36 mouse cellular contexts compared by ENCODE assay signal in genomic region chr4:62199923-62200529, GRCm38 (mm10). TPM values are rescaled to one million over a fixed set of nuclear protein-coding genes. Genes with fewer than 3 reads are reported as not detected.
DNase-seq lines count a peak whose midpoint lies in the region; ATAC-seq and TF ChIP-seq lines count a peak whose summit lies in the region.
"Had no signal": no experiment of that assay in that cellular context is flagged by ENCODE, and none has a peak within 500 bp of the region (broad histone marks: within the 10 kb centered on the region; RNA-seq: fewer than 3 reads in every experiment).

No protein-coding gene starts in this region.

- WGBS in liver, embryonic 13.5 days (ENCODE audit: insufficient replicate concordance): 35% methylated on average over 7 of the region's 7 CpGs
- WGBS in liver, postnatal 0 days (ENCODE audit: insufficient replicate concordance): 81% methylated on average over 7 of the region's 7 CpGs
- WGBS in intestine, postnatal 0 days: 53% methylated on average over 7 of the region's 7 CpGs
- whole genome bisulfite sequencing in kidney, adult 2 months: 75% methylated on average over 7 of the region's 7 CpGs

- no peak overlapping the region for H3K4me3 ChIP-seq in liver, embryonic 13.5 days (replicated peaks)
- no peak overlapping the region for H3K4me3 ChIP-seq in liver, postnatal 0 days (ENCODE audit: low read depth, low read length)
- no peak overlapping the region for H3K4me3 ChIP-seq in intestine, postnatal 0 days (ENCODE audit: low read depth, low read length)
- H3K4me3 ChIP-seq in kidney, adult 2 months (ENCODE audit: insufficient read depth, low read depth, low read length): no peak overlapping the region
- H3K4me3 ChIP-seq: embryonic facial prominence, embryonic 12.5 days; limb, embryonic 10.5 days; limb, embryonic 15.5 days; midbrain, embryonic 13.5 days; neural tube, embryonic 13.5 days had no signal

- H3K9ac ChIP-seq in liver, embryonic 13.5 days: no peak overlapping the region
- no peak overlapping the region for H3K9ac ChIP-seq in liver, postnatal 0 days (replicated peaks)
- H3K9ac ChIP-seq in intestine, postnatal 0 days (ENCODE audit: low read depth, low read length): no peak overlapping the region
- H3K9ac ChIP-seq: embryonic facial prominence, embryonic 12.5 days; hindbrain, embryonic 14.5 days; limb, embryonic 15.5 days; midbrain, embryonic 13.5 days; neural tube, embryonic 13.5 days had no signal

- H3K27ac ChIP-seq in liver, embryonic 13.5 days: no peak overlapping the region
- H3K27ac ChIP-seq in liver, postnatal 0 days (ENCODE audit: low read depth): no peak overlapping the region
- no peak overlapping the region for H3K27ac ChIP-seq in intestine, postnatal 0 days (ENCODE audit: low read depth, low read length)
- no peak overlapping the region for H3K27ac ChIP-seq in kidney, adult 2 months (ENCODE audit: insufficient read depth, low read depth, low read length)
- H3K27ac ChIP-seq: embryonic facial prominence, embryonic 12.5 days; hindbrain, embryonic 14.5 days; limb, embryonic 10.5 days; limb, embryonic 15.5 days; midbrain, embryonic 13.5 days; neural tube, embryonic 13.5 days had no signal

- no peak for TF ChIP-seq POLR2A in kidney, adult 2 months (IDR thresholded peaks at IDR 0.05; ENCODE audit: low read depth, low read length)

- H3K9me3 ChIP-seq in liver, embryonic 13.5 days (replicated peaks): no peaks in the 10 kb centered on the region
- peaks cover 6% of the 10 kb centered on the region; the same call in 1 of the 2 replicates for H3K9me3 ChIP-seq in liver, postnatal 0 days (ENCODE audit: low read length)
- H3K9me3 ChIP-seq in intestine, postnatal 0 days (ENCODE audit: control insufficient read depth): no peaks in the 10 kb centered on the region
- H3K9me3 ChIP-seq: limb, embryonic 10.5 days; limb, embryonic 15.5 days had no signal

- peak; percentile 2 for DNase-seq in liver, embryonic 13.5 days
- no peak for DNase-seq in liver, postnatal 0 days
- peak; percentile 36 for DNase-seq in 3T3-L1 (ENCODE audit: low read depth, low spot score)
- DNase-seq in MN1 (ENCODE audit: low spot score): peak; percentile 38
- DNase-seq in kidney, adult 2 months: no peak
- DNase-seq in lung, postnatal 4 days: no peak
- no peak for DNase-seq in embryo, embryonic 10.5 days (ENCODE audit: low spot score)
- DNase-seq: adrenal gland, postnatal 10 days; cerebellum, adult 9-10 months; cerebellum, postnatal 36 days; embryo, embryonic 11 days; gastrocnemius, postnatal 25 days; heart, adult 18-20 months; kidney, adult 9 months; kidney, postnatal 10 days; layer of hippocampus, postnatal 36 days; lung, postnatal 36 days; right cerebral cortex, postnatal 14 days had no signal

- no peak for TF ChIP-seq CTCF in liver, postnatal 0 days (IDR thresholded peaks at IDR 0.05; ENCODE audit: low read depth)
- TF ChIP-seq CTCF in intestine, postnatal 0 days (IDR thresholded peaks at IDR 0.05; ENCODE audit: low read depth): no peak
- TF ChIP-seq CTCF in kidney, adult 2 months (conservative IDR thresholded peaks at IDR 0.05; ENCODE audit: insufficient read depth, insufficient read length, low read depth, low read length): no peak

- no peak for ATAC-seq in liver, embryonic 13.5 days (ENCODE audit: low read depth)
- ATAC-seq in liver, postnatal 0 days: no peak
- ATAC-seq in intestine, postnatal 0 days: peak; percentile 85
- ATAC-seq: activated CD4-positive, CD25-positive, alpha-beta regulatory T cell, adult 4 months; forebrain, embryonic 14.5 days; midbrain, embryonic 13.5 days had no signal

- no peaks in the 10 kb centered on the region for H3K4me1 ChIP-seq in liver, embryonic 13.5 days (replicated peaks)
- H3K4me1 ChIP-seq in liver, postnatal 0 days (ENCODE audit: insufficient read depth): no peaks in the 10 kb centered on the region
- H3K4me1 ChIP-seq in intestine, postnatal 0 days (replicated peaks; ENCODE audit: control insufficient read depth, insufficient read depth, low read length): no peaks in the 10 kb centered on the region
- no peaks in the 10 kb centered on the region for H3K4me1 ChIP-seq in kidney, adult 2 months (ENCODE audit: control insufficient read depth, insufficient read depth, low read length)
- H3K4me1 ChIP-seq: embryonic facial prominence, embryonic 12.5 days; limb, embryonic 10.5 days; limb, embryonic 15.5 days; midbrain, embryonic 13.5 days; neural tube, embryonic 13.5 days had no signal

- no peak for TF ChIP-seq EP300 in liver, postnatal 0 days (IDR thresholded peaks at IDR 0.05; ENCODE audit: low read depth)

- peaks cover 11% of the 10 kb centered on the region for H3K36me3 ChIP-seq in liver, embryonic 13.5 days
- 0 out of 2 replicates have a peak, but pooled peaks cover 6% of the 10 kb centered on the region for H3K36me3 ChIP-seq in liver, postnatal 0 days (replicated peaks; ENCODE audit: insufficient read depth, low read length)
- H3K36me3 ChIP-seq in intestine, postnatal 0 days (ENCODE audit: control insufficient read depth, insufficient read depth): peaks cover 41% of the 10 kb centered on the region
- H3K36me3 ChIP-seq in kidney, adult 2 months (ENCODE audit: control insufficient read depth, insufficient read depth, low read length): peaks cover 7% of the 10 kb centered on the region
- H3K36me3 ChIP-seq: G1E had no signal

- H3K4me2 ChIP-seq in liver, embryonic 13.5 days: no peak overlapping the region
- no peak overlapping the region for H3K4me2 ChIP-seq in liver, postnatal 0 days (ENCODE audit: low read depth, low read length)
- no peak overlapping the region for H3K4me2 ChIP-seq in intestine, postnatal 0 days (replicated peaks; ENCODE audit: low read depth)
- H3K4me2 ChIP-seq: embryonic facial prominence, embryonic 12.5 days; heart, embryonic 11.5 days; hindbrain, embryonic 14.5 days; limb, embryonic 15.5 days; midbrain, embryonic 13.5 days; neural tube, embryonic 13.5 days had no signal

- H3K27me3 ChIP-seq in liver, embryonic 13.5 days: no peaks in the 10 kb centered on the region
- H3K27me3 ChIP-seq in liver, postnatal 0 days (ENCODE audit: insufficient read depth, low read length): no peaks in the 10 kb centered on the region
- no peaks in the 10 kb centered on the region for H3K27me3 ChIP-seq in intestine, postnatal 0 days (replicated peaks; ENCODE audit: control insufficient read depth, insufficient read depth, low read length)
- H3K27me3 ChIP-seq in kidney, adult 2 months (replicated peaks; ENCODE audit: control insufficient read depth, insufficient read depth, low read length): no peaks in the 10 kb centered on the region
- H3K27me3 ChIP-seq: embryonic facial prominence, embryonic 12.5 days; limb, embryonic 15.5 days; midbrain, embryonic 13.5 days; neural tube, embryonic 13.5 days had no signal

RNA-seq across cellular contexts. Expression of gene Zfp37, which starts 30.8 kb away (rescaled TPM):
- 0.47 and 0.78 TPM in 2 replicates for polyA plus RNA-seq in liver, embryonic 13.5 days (2015; fragmentation: Nextera tagmentation; extraction: Ambion mirVana)
- polyA plus RNA-seq in liver, postnatal 0 days (2015; fragmentation: Nextera tagmentation; extraction: Ambion mirVana): 0.25 and 0.31 TPM in 2 replicates
- polyA plus RNA-seq in intestine, postnatal 0 days (2015; fragmentation: Nextera tagmentation; extraction: Ambion mirVana): 2.4 and 3.1 TPM in 2 replicates
- polyA plus RNA-seq in kidney, adult 2 months (2012; rRNA removed): 0.26 and 0.50 TPM in 2 replicates
- polyA plus RNA-seq: activated CD4-positive, CD25-positive, alpha-beta regulatory T cell, adult 4 months; G1E had no signal

RNA-seq across cellular contexts. Expression of gene Mup21, which starts 49.4 kb away (rescaled TPM):
- not detected in 2 replicates for polyA plus RNA-seq in liver, embryonic 13.5 days (2015; fragmentation: Nextera tagmentation; extraction: Ambion mirVana)
- polyA plus RNA-seq in liver, postnatal 0 days (2015; fragmentation: Nextera tagmentation; extraction: Ambion mirVana): not detected in 2 replicates
- polyA plus RNA-seq in intestine, postnatal 0 days (2015; fragmentation: Nextera tagmentation; extraction: Ambion mirVana): not detected in 2 replicates
- polyA plus RNA-seq in kidney, adult 2 months (2012; rRNA removed): not detected in 2 replicates
- polyA plus RNA-seq: activated CD4-positive, CD25-positive, alpha-beta regulatory T cell, adult 4 months; C2C12; embryonic facial prominence, embryonic 12.5 days; forebrain, embryonic 14.5 days; G1E; heart, embryonic 11.5 days; heart, postnatal 0 days; hindbrain, embryonic 14.5 days; large intestine, adult 2 months; limb, embryonic 10.5 days; limb, embryonic 15.5 days; liver, embryonic 16.5 days; lung, embryonic 16.5 days; midbrain, embryonic 13.5 days; neural tube, embryonic 13.5 days; small intestine, adult 2 months; stomach, embryonic 14.5 days had no signal

Comparison
In these comparisons a context has a peak if more than half of its experiments do, and no peak if none do; other contexts are left out.
1. DNase-seq: peak in liver, embryonic 13.5 days (single experiment), 3T3-L1 (single experiment) and MN1 (single experiment); none in liver, postnatal 0 days (single experiment), kidney, adult 2 months (single experiment), lung, postnatal 4 days (0 of 2) and embryo, embryonic 10.5 days (single experiment).